Mouse (Mus musculus) CH12F3 (cell line): ENCODE measurements at regions not wholly inside any gene's neighbourhood (a gene's known extent, or its start where the extent isn't known, plus 50 kb on each side); places are given as distances from the start of the nearest gene placed in this dataset.
"Not testable (repeated sequence)": the region's sequence is repeated elsewhere in the genome, so short reads cannot be mapped to it uniquely, and the experiment has no call there.

Experiments
- in situ Hi-C: fragments of 300-500 bp; cut with MboI; formaldehyde crosslinking; loops from 2 replicates; pipeline ENCODE4 v1.14.3; 2020; ENCODE audit warnings: low sequenced_read_pairs

DNA sequence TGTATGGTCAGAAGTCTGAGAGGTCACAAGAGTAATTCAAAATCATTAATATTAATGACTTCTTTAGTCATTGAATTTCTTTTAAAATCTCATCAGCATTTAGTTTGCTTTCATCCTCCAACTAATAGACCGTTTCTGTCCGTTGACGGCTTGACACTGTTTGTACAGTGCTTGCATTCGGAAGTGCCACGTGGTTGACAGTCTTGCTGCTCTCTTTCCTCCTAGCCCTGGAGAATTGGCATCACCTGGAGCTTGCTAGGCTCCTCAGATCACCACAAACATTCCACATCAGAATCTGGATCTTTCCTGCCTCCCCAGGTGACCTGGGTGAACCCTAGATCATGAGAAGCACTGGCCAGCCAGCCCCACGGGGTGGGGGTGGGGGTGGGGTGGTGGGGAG, 192.3 kb upstream of the Ccdc54 start:
- in situ Hi-C loops, result no loop called here

GRCm38 (mm10) chr16:50779030-50779784, 188.3 kb upstream of the Ccdc54 start:
- in situ Hi-C loops, result no loop called here

DNA sequence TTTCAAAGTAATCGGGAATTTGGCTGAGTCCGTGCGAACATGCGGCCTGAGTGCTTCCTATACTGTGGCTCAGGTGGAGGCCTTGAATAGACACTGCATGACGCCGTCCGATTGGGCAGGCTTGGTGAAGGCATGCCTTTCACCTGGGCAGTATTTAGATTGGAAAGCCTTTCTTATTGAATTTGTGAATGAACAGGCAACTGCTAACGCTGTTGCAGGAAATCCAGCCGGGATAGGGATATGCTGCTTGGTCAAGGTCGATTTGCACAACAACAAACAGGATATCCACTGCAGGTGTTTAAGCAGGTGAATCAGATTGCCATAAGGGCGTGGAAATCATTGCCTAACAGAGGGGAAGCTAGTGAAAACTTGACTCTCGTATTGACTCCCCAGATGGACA, 183.7 kb upstream of the Ccdc54 start:
- in situ Hi-C loops, result not testable (repeated sequence)

DNA sequence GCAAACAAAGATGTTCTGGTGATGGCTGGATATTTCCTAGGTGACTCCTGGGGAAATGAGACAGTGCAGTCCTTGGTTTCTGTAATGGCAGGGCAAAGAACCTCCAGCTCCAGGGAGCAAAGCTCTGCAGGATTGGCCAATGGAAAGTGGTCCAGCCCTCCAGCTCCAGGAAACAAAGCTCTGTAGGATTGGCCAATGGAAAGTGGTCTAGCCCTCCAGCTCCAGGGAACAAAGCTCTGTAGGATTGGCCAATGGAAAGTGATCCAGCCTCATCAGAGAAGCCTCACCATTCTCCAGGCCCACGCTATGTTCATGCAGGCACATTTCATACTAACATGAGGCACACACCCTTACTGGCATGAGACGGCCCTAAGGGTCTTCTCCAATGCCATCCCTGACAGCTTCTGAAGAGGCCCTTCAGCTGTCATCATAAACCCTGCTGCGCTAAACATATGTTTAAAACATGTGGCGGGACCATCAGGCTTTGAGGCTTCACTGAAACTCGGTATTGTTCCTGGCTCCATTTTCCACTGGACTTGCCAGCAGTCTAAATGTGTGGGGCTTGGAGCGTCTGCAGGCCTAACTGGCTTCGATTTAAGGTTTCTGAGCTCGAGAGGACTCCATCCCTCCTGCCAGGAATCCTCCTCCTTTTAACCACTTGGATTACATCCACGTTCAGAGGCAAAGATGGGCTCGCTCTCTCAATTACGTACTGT, 175.3 kb upstream of the Ccdc54 start:
- in situ Hi-C loops, result no loop called here

DNA sequence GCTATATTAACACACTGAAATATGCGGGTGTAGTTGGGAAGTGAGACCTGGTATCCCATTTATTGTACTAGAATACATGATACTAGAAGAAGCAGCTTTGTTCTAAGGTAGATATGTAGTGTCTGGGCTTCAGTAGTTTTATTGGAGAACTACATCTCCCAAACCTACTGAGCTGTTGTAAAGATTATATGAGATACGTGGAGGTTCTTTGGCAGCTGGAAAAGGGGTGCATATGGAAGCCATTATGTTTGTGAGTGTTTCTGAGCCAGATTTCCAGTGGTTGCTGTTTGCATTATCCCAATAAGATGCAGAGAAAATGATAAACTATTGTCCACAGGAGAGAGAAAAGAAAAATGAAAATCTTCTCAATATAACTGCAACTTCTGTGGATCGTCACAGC, 171.1 kb upstream of the Ccdc54 start:
- in situ Hi-C loops, result no loop called here

DNA sequence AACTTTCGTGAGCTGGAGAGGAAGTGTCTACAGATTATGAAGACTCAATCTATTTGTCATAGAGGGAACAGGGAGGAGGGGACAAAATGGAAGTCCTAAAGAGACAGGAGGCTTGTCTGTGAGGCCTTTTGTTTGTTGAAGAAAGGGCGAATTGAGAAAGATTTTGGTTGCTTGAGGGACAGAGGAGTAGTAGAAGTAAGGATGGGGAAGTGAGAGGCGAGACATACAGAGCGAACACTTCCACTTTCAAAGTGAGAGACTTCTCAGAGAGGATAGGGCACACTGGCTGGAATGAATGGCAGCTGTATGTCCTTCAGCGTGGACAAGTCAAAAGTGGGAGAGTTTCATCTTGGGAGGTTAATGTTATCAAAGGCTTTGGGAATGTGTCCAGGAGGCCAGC, 169.0 kb upstream of the Ccdc54 start:
- in situ Hi-C loops, result no loop called here

DNA sequence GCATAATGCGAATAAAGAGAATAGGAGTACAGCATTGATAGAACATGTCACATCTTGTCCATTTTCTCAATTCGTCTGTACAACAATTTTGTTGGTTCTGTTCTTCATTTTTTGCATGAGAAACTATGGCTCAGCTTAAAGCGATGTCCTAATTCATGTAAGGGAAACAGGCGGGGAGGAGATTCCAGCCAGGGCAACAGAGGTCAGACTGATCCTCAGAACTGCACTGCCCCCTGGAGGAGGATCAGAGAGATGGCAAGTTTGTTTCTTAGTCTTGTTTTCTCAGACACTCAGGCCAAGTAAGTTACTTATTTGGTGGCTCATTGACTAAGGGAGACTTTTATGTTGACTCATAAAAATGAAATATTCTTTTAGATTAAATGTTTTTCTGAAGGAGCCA, 165.7 kb upstream of the Ccdc54 start:
- in situ Hi-C loops, result no loop called here

- in situ Hi-C loops, result no loop called here
Observed at GRCm38 (mm10) chr16:50753612-50754389, 162.8 kb upstream of the Ccdc54 start.

- in situ Hi-C loops, result no loop called here
Observed at GRCm38 (mm10) chr16:50753046-50753445, 162.1 kb upstream of the Ccdc54 start.

- in situ Hi-C loops, result no loop called here
Observed at GRCm38 (mm10) chr16:50752277-50752600, 161.3 kb upstream of the Ccdc54 start.

GRCm38 (mm10) chr16:50751495-50752276, 160.7 kb upstream of the Ccdc54 start:
- in situ Hi-C loops, result no loop called here

DNA sequence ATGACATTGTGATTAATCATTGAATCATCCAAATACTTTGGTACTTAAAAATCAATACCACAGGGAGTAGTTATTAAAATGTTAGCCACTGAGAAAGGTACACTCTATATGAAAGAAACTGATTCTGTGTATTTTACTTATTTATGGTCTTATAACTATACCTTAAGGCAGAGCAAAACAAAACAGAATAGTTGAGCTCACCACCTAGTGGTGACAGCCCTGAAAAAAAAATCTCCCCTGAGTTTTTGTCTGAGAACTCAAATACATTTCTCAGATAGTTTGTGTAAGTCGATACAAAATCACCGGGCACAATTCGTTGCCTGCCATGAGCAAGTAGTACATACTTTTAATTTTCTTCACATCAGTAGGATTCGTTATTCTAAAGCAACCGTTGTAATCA, 156.7 kb upstream of the Ccdc54 start:
- in situ Hi-C loops, result loop anchor here (25.0 kb wide), 1 partner anchor 385 kb away; no protein-coding TSS in a partner anchor

- in situ Hi-C loops, result loop anchor here (25.0 kb wide), 1 partner anchor 383 kb away; no protein-coding TSS in a partner anchor
Observed at GRCm38 (mm10) chr16:50745723-50746122, 154.8 kb upstream of the Ccdc54 start.

DNA sequence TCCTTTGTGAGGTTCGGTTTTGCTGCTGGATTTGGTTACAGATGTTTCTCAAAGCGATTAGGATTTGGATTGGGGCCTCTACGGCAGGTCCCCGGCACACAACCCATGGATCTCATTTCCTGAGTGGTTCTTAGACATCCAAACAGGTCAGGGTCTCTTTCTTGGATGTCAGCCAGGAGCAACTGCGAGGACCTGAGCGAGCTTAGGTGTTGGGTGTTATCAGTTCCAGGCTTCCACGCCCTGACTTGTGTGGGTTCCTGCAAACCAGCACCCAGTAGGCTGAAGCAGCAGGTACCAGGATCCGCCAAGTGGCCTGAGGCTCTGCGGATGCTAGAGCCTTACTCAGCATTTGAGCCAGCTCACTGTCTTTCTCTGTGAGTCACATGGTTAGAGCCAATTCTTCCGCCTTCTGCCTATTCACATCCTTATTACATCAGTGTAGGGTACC, 146.5 kb upstream of the Ccdc54 start:
- in situ Hi-C loops, result loop anchor here (25.0 kb wide), 1 partner anchor 375 kb away; no protein-coding TSS in a partner anchor

DNA sequence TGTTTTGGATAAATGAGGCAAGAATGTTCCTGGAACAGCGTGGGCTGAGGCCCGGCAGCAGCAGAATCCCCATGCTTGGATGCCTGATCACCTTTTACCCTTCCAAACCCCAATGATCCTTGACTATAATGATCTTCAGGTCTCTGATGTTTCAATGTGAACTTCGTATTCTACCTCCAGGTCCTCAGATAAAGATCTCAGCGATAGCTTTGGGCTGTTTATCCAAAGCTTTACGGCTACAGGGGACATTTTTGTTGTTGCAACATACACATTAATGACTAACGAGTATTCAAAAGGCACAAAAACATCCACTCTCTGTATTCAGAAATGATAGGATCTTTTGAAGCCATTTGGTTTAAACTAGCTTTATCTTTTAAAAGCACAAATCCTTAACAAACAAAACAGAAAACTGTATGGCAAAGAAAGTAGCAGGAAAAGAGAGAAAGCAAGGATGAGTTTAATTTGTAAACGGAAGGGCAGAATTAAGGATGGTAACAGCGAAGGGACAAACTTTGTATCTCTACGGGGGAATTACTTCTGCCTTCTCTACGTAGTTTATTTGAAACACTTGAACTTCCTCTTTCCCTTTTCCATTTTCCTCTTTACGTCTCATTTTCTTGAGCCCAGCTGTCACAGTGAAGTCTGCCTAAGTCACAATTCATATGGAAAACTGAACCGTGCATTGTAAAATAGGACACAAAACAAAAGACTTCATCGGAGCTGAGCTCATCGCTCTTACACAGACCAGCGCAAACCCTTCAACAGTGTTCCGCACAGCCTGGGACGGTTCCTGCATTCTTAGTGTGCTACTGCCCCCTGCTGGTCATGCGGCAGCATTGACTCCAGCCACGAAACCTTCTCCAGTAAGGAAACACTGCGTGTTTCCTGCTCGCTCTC, 145.4 kb upstream of the Ccdc54 start:
- in situ Hi-C loops, result loop anchor here (25.0 kb wide), 1 partner anchor 374 kb away; no protein-coding TSS in a partner anchor

- in situ Hi-C loops, result loop anchor here (25.0 kb wide), 1 partner anchor 371 kb away; no protein-coding TSS in a partner anchor
Observed at GRCm38 (mm10) chr16:50733359-50733758, 142.4 kb upstream of the Ccdc54 start.

- in situ Hi-C loops, result loop anchor here (25.0 kb wide), 1 partner anchor 370 kb away; no protein-coding TSS in a partner anchor
Observed at GRCm38 (mm10) chr16:50732082-50733006, 141.4 kb upstream of the Ccdc54 start.

DNA sequence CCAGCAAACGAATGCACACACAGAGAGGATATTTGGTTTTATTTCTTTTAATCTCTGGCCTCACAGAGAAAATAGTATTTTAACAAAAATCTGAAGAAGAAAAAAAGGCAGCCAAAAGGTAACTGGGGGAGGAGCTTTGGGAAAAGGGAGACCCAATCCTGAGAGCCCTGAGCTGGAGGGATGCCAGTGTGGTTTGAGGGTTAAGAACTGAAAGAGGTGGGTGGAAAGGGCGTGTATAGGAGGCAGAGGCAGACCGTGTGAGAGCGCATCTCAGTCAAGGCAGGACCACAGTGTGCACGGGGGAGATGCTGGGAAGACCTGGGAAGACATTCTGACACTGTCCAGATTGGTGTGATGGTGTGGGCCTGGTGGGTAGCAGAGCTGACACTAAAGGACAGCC, 138.4 kb upstream of the Ccdc54 start:
- in situ Hi-C loops, result loop anchor here (25.0 kb wide), 1 partner anchor 367 kb away; no protein-coding TSS in a partner anchor
